Mouse (Mus musculus): ENCODE results near the gene Rgs1.

GRCm38 (mm10) chr1:144202939-144203338, 46.1 kb downstream of the Rgs1 start:
- no peak for TF ChIP-seq POLR2A (IDR thresholded peaks at IDR 0.05; ENCODE audit: borderline replicate concordance, insufficient read depth, low read length)
- TF ChIP-seq CTCF (IDR thresholded peaks at IDR 0.05; ENCODE audit: borderline replicate concordance, insufficient read depth, low read depth, low read length) = no peak

All from cerebellum, adult 2 months (tissue).